Comparison of ENCODE assay signal across 8 mouse cellular contexts in genomic region chr16:38399531-38400231, GRCm38 (mm10). TPM values are rescaled to one million over a fixed set of nuclear protein-coding genes. Genes with fewer than 3 reads are reported as not detected.
DNase-seq lines count a peak whose midpoint lies in the region; ATAC-seq lines count a peak whose summit lies in the region.

No protein-coding gene starts in this region.

- H3K4me3 ChIP-seq in heart, embryonic 13.5 days: peak overlapping the region; percentile 42
- peak overlapping the region; percentile 25 for H3K4me3 ChIP-seq in kidney, embryonic 15.5 days (replicated peaks)
- no peak overlapping the region for H3K4me3 ChIP-seq in liver, embryonic 15.5 days (replicated peaks)
- peak overlapping the region; percentile 26 for H3K4me3 ChIP-seq in stomach, embryonic 15.5 days (replicated peaks)

- peak overlapping the region; percentile 48 for H3K27ac ChIP-seq in heart, embryonic 13.5 days (replicated peaks)
- H3K27ac ChIP-seq in kidney, embryonic 15.5 days: peak overlapping the region; percentile 81
- H3K27ac ChIP-seq in liver, embryonic 15.5 days (replicated peaks): peak overlapping the region; percentile 72
- H3K27ac ChIP-seq in stomach, embryonic 15.5 days: no peak overlapping the region; the same call in 1 of the 2 replicates

- H3K4me1 ChIP-seq in heart, embryonic 13.5 days: peaks cover 32% of the 10 kb centered on the region
- peaks cover 25% of the 10 kb centered on the region for H3K4me1 ChIP-seq in kidney, embryonic 15.5 days
- H3K4me1 ChIP-seq in liver, embryonic 15.5 days (replicated peaks): peaks cover 36% of the 10 kb centered on the region
- peaks cover 12% of the 10 kb centered on the region for H3K4me1 ChIP-seq in stomach, embryonic 15.5 days

- ATAC-seq in heart, embryonic 13.5 days (ENCODE audit: extremely low read depth, insufficient number of reproducible peaks, low FRiP score, low TSS enrichment): no peak
- peak; percentile 91 for ATAC-seq in kidney, embryonic 15.5 days (replicated peaks; ENCODE audit: low FRiP score)
- peak; percentile 85 for ATAC-seq in liver, embryonic 15.5 days (ENCODE audit: insufficient read depth)
- peak; percentile 70 for ATAC-seq in stomach, embryonic 15.5 days (ENCODE audit: insufficient read depth, low FRiP score, low read depth)

- no peaks in the 10 kb centered on the region for H3K9me3 ChIP-seq in heart, embryonic 13.5 days
- H3K9me3 ChIP-seq in kidney, embryonic 15.5 days (replicated peaks): no peaks in the 10 kb centered on the region
- no peaks in the 10 kb centered on the region for H3K9me3 ChIP-seq in liver, embryonic 15.5 days (replicated peaks)
- H3K9me3 ChIP-seq in stomach, embryonic 15.5 days: no peaks in the 10 kb centered on the region

- peak overlapping the region; percentile 71 for H3K4me2 ChIP-seq in heart, embryonic 13.5 days
- H3K4me2 ChIP-seq in kidney, embryonic 15.5 days: peak overlapping the region; percentile 61
- H3K4me2 ChIP-seq in liver, embryonic 15.5 days: peak overlapping the region; percentile 42
- H3K4me2 ChIP-seq in stomach, embryonic 15.5 days: peak overlapping the region; percentile 54

- no peaks in the 10 kb centered on the region for H3K27me3 ChIP-seq in heart, embryonic 13.5 days (replicated peaks)
- H3K27me3 ChIP-seq in kidney, embryonic 15.5 days: 0 out of 2 replicates have a peak, but pooled peaks cover 4% of the 10 kb centered on the region
- H3K27me3 ChIP-seq in liver, embryonic 15.5 days: no peaks in the 10 kb centered on the region
- no peaks in the 10 kb centered on the region for H3K27me3 ChIP-seq in stomach, embryonic 15.5 days (replicated peaks)

- peak overlapping the region; percentile 79 for H3K9ac ChIP-seq in heart, embryonic 13.5 days
- peak overlapping the region; percentile 19; the same call in 1 of the 2 replicates for H3K9ac ChIP-seq in kidney, embryonic 15.5 days
- no peak overlapping the region for H3K9ac ChIP-seq in liver, embryonic 15.5 days
- no peak overlapping the region for H3K9ac ChIP-seq in stomach, embryonic 15.5 days

- DNase-seq in urinary bladder, postnatal 14 days (ENCODE audit: low spot score): peak; percentile 60
- DNase-seq in urinary bladder, postnatal 10 days (ENCODE audit: low spot score): no peak
- peak; percentile 36 for DNase-seq in fat pad, adult 2 months (ENCODE audit: extremely low read depth, low read depth, low spot score)
- DNase-seq in neural tube, embryonic 10.5 days (ENCODE audit: extremely low spot score, low spot score): peak; percentile 43

- H3K36me3 ChIP-seq in heart, embryonic 13.5 days: no peaks in the 10 kb centered on the region
- no peaks in the 10 kb centered on the region for H3K36me3 ChIP-seq in kidney, embryonic 15.5 days
- no peaks in the 10 kb centered on the region for H3K36me3 ChIP-seq in liver, embryonic 15.5 days (replicated peaks)
- H3K36me3 ChIP-seq in stomach, embryonic 15.5 days: no peaks in the 10 kb centered on the region

- 17% methylated on average over 17 of the region's 17 CpGs for WGBS in heart, embryonic 13.5 days
- WGBS in kidney, embryonic 15.5 days: 5% methylated on average over 17 of the region's 17 CpGs
- 18% methylated on average over 17 of the region's 17 CpGs for WGBS in liver, embryonic 15.5 days (ENCODE audit: insufficient replicate concordance)
- 23% methylated on average over 17 of the region's 17 CpGs for WGBS in stomach, embryonic 15.5 days

RNA-seq across cellular contexts. Expression of gene Pla1a, which starts 33.3 kb away (rescaled TPM):
- 0.37 and 0.69 TPM in 2 replicates for polyA plus RNA-seq in heart, embryonic 13.5 days (2015; fragmentation: Nextera tagmentation; extraction: Ambion mirVana)
- 3.9 and 4.2 TPM in 2 replicates for polyA plus RNA-seq in kidney, embryonic 15.5 days (2015; fragmentation: Nextera tagmentation; extraction: Ambion mirVana)
- polyA plus RNA-seq in liver, embryonic 15.5 days (2015; fragmentation: Nextera tagmentation; extraction: Ambion mirVana): 27.2 and 30.5 TPM in 2 replicates
- 3.2 and 5.8 TPM in 2 replicates for polyA plus RNA-seq in stomach, embryonic 15.5 days (2015; fragmentation: Nextera tagmentation; extraction: Ambion mirVana)

RNA-seq across cellular contexts. Expression of gene Popdc2, which starts 37.7 kb away (rescaled TPM):
- 298 and 317 TPM in 2 replicates for polyA plus RNA-seq in heart, embryonic 13.5 days (2015; fragmentation: Nextera tagmentation; extraction: Ambion mirVana)
- 1.1 and 5.7 TPM in 2 replicates for polyA plus RNA-seq in kidney, embryonic 15.5 days (2015; fragmentation: Nextera tagmentation; extraction: Ambion mirVana)
- 22.8 and 23.6 TPM in 2 replicates for polyA plus RNA-seq in liver, embryonic 15.5 days (2015; fragmentation: Nextera tagmentation; extraction: Ambion mirVana)
- 9.9 and 13.7 TPM in 2 replicates for polyA plus RNA-seq in stomach, embryonic 15.5 days (2015; fragmentation: Nextera tagmentation; extraction: Ambion mirVana)

RNA-seq across cellular contexts. Expression of gene Adprh, which starts 52.8 kb away (rescaled TPM):
- polyA plus RNA-seq in heart, embryonic 13.5 days (2015; fragmentation: Nextera tagmentation; extraction: Ambion mirVana): 92.3 and 102 TPM in 2 replicates
- 93.2 and 102 TPM in 2 replicates for polyA plus RNA-seq in kidney, embryonic 15.5 days (2015; fragmentation: Nextera tagmentation; extraction: Ambion mirVana)
- 29.4 and 32.4 TPM in 2 replicates for polyA plus RNA-seq in liver, embryonic 15.5 days (2015; fragmentation: Nextera tagmentation; extraction: Ambion mirVana)
- polyA plus RNA-seq in stomach, embryonic 15.5 days (2015; fragmentation: Nextera tagmentation; extraction: Ambion mirVana): 77.1 and 80.4 TPM in 2 replicates

RNA-seq across cellular contexts. Expression of gene Gm21987, which starts 52.8 kb away (rescaled TPM):
- 5.1 and 5.7 TPM in 2 replicates for polyA plus RNA-seq in heart, embryonic 13.5 days (2015; fragmentation: Nextera tagmentation; extraction: Ambion mirVana)
- polyA plus RNA-seq in kidney, embryonic 15.5 days (2015; fragmentation: Nextera tagmentation; extraction: Ambion mirVana): not detected in 2 replicates
- polyA plus RNA-seq in liver, embryonic 15.5 days (2015; fragmentation: Nextera tagmentation; extraction: Ambion mirVana): not detected in 2 replicates
- not detected in 2 replicates for polyA plus RNA-seq in stomach, embryonic 15.5 days (2015; fragmentation: Nextera tagmentation; extraction: Ambion mirVana)

RNA-seq across cellular contexts. Expression of gene Cox17, which starts 52.9 kb away (rescaled TPM):
- polyA plus RNA-seq in heart, embryonic 13.5 days (2015; fragmentation: Nextera tagmentation; extraction: Ambion mirVana): 237 and 277 TPM in 2 replicates
- polyA plus RNA-seq in kidney, embryonic 15.5 days (2015; fragmentation: Nextera tagmentation; extraction: Ambion mirVana): 167 and 189 TPM in 2 replicates
- 202 and 255 TPM in 2 replicates for polyA plus RNA-seq in liver, embryonic 15.5 days (2015; fragmentation: Nextera tagmentation; extraction: Ambion mirVana)
- polyA plus RNA-seq in stomach, embryonic 15.5 days (2015; fragmentation: Nextera tagmentation; extraction: Ambion mirVana): 181 and 190 TPM in 2 replicates

Comparison
In these comparisons a context has a peak if more than half of its experiments do, and no peak if none do; other contexts are left out.
1. H3K9ac ChIP-seq: peak in heart, embryonic 13.5 days (single experiment) and kidney, embryonic 15.5 days (single experiment); none in liver, embryonic 15.5 days (single experiment) and stomach, embryonic 15.5 days (single experiment).
2. RNA of gene Popdc2, which starts 37.7 kb away (polyA plus RNA-seq): 298 to 317 TPM in heart, embryonic 13.5 days; 22.8 to 23.6 TPM in liver, embryonic 15.5 days, 9.9 to 13.7 TPM in stomach, embryonic 15.5 days and 1.1 to 5.7 TPM in kidney, embryonic 15.5 days; every median in the first group is over 10 times any median in the second.
3. Peak in every context shown above with its lines, with median percentiles within 50 percentile points of each other: H3K4me2 ChIP-seq.